Mouse (Mus musculus) brain, embryonic 14.5 days (tissue): ENCODE results near the gene Fbxo21.

Source experiments
- CTCF ChIP-seq: fragments of 200-500 bp; IDR thresholded peaks from 2 replicates; pipeline ENCODE4 v1.5.1; 2012; ENCODE audit warnings: inconsistent platforms, mild to moderate bottlenecking, moderate library complexity, borderline replicate concordance; ENCODE audit not compliant: insufficient read depth, insufficient read length; ENCODE audit errors: extremely low read depth
- POLR2A ChIP-seq: fragments of 200-500 bp; IDR thresholded peaks from 2 replicates; pipeline ENCODE4 v1.6.1; 2012; ENCODE audit warnings: mild to moderate bottlenecking, inconsistent platforms, borderline replicate concordance; ENCODE audit not compliant: poor library complexity, insufficient read depth, insufficient read length, severe bottlenecking; ENCODE audit errors: extremely low read depth

- TF ChIP-seq CTCF (no peak), POLR2A (no peak)
Observed at GRCm38 (mm10) chr5:118033328-118033727, 56.8 kb downstream of the Fbxo21 start.
